Mouse (Mus musculus): ENCODE results near the gene Prdx3.

DNA sequence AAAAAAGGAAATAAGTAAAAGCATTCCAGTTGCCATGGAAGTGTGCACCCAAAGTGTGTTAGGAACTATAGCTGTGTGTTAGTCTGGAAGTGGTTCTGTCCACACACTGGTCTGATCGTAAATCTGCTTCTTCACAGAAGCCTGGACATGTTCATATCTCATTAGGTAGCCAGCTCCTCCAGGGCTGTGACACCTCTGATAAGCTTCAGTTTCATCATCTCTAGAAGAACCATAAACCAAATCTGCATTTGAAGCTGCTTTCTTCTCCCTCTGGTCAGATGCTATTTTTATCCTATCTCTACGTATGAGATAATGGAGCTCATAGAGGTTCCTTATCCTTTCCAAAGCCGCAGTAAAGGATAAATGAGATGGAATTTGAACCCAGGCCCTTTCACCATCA lies 41.5 kb upstream of the Prdx3 start:
- TF ChIP-seq FLI1 (IDR thresholded peaks at IDR 0.05; ENCODE audit: low read length) (no peak), GATA1 (IDR thresholded peaks at IDR 0.05; ENCODE audit: borderline replicate concordance, low read length) (no peak)
